In genomic region chr11:67670031-67670430, GRCm38 (mm10) we compare ENCODE assay signal across 23 mouse cellular contexts. TPM values are rescaled to one million over a fixed set of nuclear protein-coding genes. Genes with fewer than 3 reads are reported as not detected.
A peak's percentile ranks its signal among the peaks of the same experiment; 100 is the strongest.
DNase-seq lines count a peak whose midpoint lies in the region; ATAC-seq lines count a peak whose summit lies in the region.
"Had no signal": no experiment of that assay in that cellular context is flagged by ENCODE, and none has a peak within 500 bp of the region (broad histone marks: within the 10 kb centered on the region; RNA-seq: fewer than 3 reads in every experiment).

No protein-coding gene starts in this region.

- H3K4me3 ChIP-seq in neural tube, embryonic 15.5 days (replicated peaks), result no peak overlapping the region
- H3K4me3 ChIP-seq: embryonic facial prominence, embryonic 12.5 days; forebrain, embryonic 15.5 days; heart, adult 2 months; heart, embryonic 15.5 days; hindbrain, embryonic 13.5 days; intestine, embryonic 15.5 days had no signal

- peaks cover 8% of the 10 kb centered on the region for H3K4me1 ChIP-seq in neural tube, embryonic 15.5 days
- H3K4me1 ChIP-seq: embryonic facial prominence, embryonic 12.5 days; intestine, embryonic 15.5 days had no signal

- H3K27ac ChIP-seq in neural tube, embryonic 15.5 days (replicated peaks), result no peak overlapping the region
- H3K27ac ChIP-seq: embryonic facial prominence, embryonic 12.5 days; forebrain, embryonic 15.5 days; heart, adult 2 months; heart, embryonic 15.5 days; hindbrain, embryonic 13.5 days; intestine, embryonic 15.5 days had no signal

- no peaks in the 10 kb centered on the region for H3K36me3 ChIP-seq in neural tube, embryonic 15.5 days
- H3K36me3 ChIP-seq: embryonic facial prominence, embryonic 12.5 days; forebrain, embryonic 15.5 days; heart, embryonic 15.5 days; hindbrain, embryonic 13.5 days; intestine, embryonic 15.5 days had no signal

- DNase-seq in left cerebral cortex, postnatal 4 days, result peak; percentile 61
- no peak for DNase-seq in left cerebral cortex, postnatal 36 days (ENCODE audit: low spot score in 2 of 2)
- peak; percentile 95 to 96 for DNase-seq in cerebellum, adult 18-20 months
- peak; percentile 99 for DNase-seq in cerebellum, adult 9-11 months
- DNase-seq in cerebellum, postnatal 36 days, result peak; percentile 95 to 98
- no peak for DNase-seq in kidney, postnatal 25 days
- DNase-seq in right cerebral cortex, postnatal 36 days (ENCODE audit: low spot score in 2 of 2), result no peak
- DNase-seq: adrenal gland, adult 8-10 months; adrenal gland, postnatal 36 days; gastrocnemius, postnatal 14 days; heart, adult 2 months; heart, postnatal 14 days had no signal

- no peak overlapping the region for H3K9ac ChIP-seq in neural tube, embryonic 15.5 days (replicated peaks)
- H3K9ac ChIP-seq: embryonic facial prominence, embryonic 12.5 days; forebrain, embryonic 15.5 days; heart, embryonic 15.5 days; hindbrain, embryonic 13.5 days; intestine, embryonic 15.5 days had no signal

- intact Hi-C loops in left cerebral cortex, postnatal 4 days (cut with DNase I), result no loop called here
- intact Hi-C loops in left cerebral cortex, postnatal 36 days (cut with DNase I), result no loop called here

- no peak for ATAC-seq in neural tube, embryonic 15.5 days (ENCODE audit: low FRiP score)
- ATAC-seq: forebrain, embryonic 15.5 days; intestine, embryonic 15.5 days had no signal

- WGBS in neural tube, embryonic 15.5 days, result 97% methylated on average over 6 of the region's 6 CpGs

- no peaks in the 10 kb centered on the region for H3K27me3 ChIP-seq in neural tube, embryonic 15.5 days (replicated peaks)
- H3K27me3 ChIP-seq: embryonic facial prominence, embryonic 12.5 days; forebrain, embryonic 15.5 days; heart, embryonic 15.5 days; hindbrain, embryonic 13.5 days; intestine, embryonic 15.5 days had no signal

- H3K4me2 ChIP-seq in neural tube, embryonic 15.5 days, result no peak overlapping the region
- H3K4me2 ChIP-seq: embryonic facial prominence, embryonic 12.5 days; forebrain, embryonic 15.5 days; heart, embryonic 11.5 days; heart, embryonic 15.5 days; hindbrain, embryonic 13.5 days; intestine, embryonic 15.5 days had no signal

- H3K9me3 ChIP-seq in neural tube, embryonic 15.5 days (replicated peaks), result no peaks in the 10 kb centered on the region
- H3K9me3 ChIP-seq: embryonic facial prominence, embryonic 12.5 days; forebrain, embryonic 15.5 days; heart, embryonic 15.5 days; hindbrain, embryonic 13.5 days; intestine, embryonic 15.5 days had no signal

RNA-seq across cellular contexts. Expression of gene Rcvrn, which starts 25.1 kb away (rescaled TPM):
- 1 to 10 TPM; 1.5 to 2.4 TPM for total RNA-seq in left cerebral cortex, postnatal 4 days (2021)
- 1 to 10 TPM; 1.1 to 2.5 TPM for total RNA-seq in left cerebral cortex, postnatal 36 days (2021)
- not detected in 2 replicates for polyA plus RNA-seq in neural tube, embryonic 15.5 days (2015; fragmentation: Nextera tagmentation; extraction: Ambion mirVana)
- total RNA-seq: ES-E14; gastrocnemius, postnatal 14 days; heart, adult 2 months; heart, postnatal 14 days; hematopoietic stem cell, adult 5-6 weeks had no signal
- polyA plus RNA-seq: embryonic facial prominence, embryonic 12.5 days; forebrain, embryonic 11.5 days; forebrain, embryonic 15.5 days; gonadal fat pad, adult 2 months; heart, adult 2 months; heart, embryonic 11.5 days; heart, embryonic 15.5 days; hindbrain, embryonic 13.5 days; intestine, embryonic 15.5 days had no signal

Comparison
In these comparisons a context has a peak if more than half of its experiments do, and no peak if none do; other contexts are left out.
1. DNase-seq: peak in left cerebral cortex, postnatal 4 days (single experiment), cerebellum, adult 18-20 months (2 of 2), cerebellum, adult 9-11 months (single experiment) and cerebellum, postnatal 36 days (2 of 2); none in left cerebral cortex, postnatal 36 days (0 of 2), kidney, postnatal 25 days (0 of 2) and right cerebral cortex, postnatal 36 days (0 of 2).